Mouse (Mus musculus): Measurements from ENCODE around the gene Olfr533. TPM values are rescaled to one million over a fixed set of nuclear protein-coding genes. Genes with fewer than 3 reads are reported as not detected.

Olfr533 gene
- not detected in 2 replicates for polyA plus RNA-seq (2012; rRNA removed)

DNA sequence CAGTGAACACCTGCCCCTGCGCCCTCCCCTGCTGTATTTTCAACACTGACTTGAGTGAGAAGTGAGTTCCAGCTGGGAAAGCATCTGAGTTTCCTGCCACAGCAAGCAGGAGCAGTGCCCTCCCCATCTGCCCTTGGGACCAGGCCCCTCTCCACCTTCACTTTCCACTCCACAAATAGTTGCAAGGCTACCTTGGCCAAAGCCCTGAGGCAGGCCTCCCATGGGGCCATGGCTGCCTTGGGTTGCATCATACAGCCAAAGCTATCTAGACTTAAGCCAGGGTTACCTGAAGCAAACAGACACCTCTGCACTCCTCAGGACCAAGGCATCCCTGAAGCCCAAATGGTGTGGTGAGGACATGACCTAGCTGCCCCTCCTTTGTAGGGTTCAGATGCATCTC, at the start of gene Olfr533:
Olfr533 (plus strand) TSS at position 301 of the 400 bp plus-strand sequence.

DNA sequence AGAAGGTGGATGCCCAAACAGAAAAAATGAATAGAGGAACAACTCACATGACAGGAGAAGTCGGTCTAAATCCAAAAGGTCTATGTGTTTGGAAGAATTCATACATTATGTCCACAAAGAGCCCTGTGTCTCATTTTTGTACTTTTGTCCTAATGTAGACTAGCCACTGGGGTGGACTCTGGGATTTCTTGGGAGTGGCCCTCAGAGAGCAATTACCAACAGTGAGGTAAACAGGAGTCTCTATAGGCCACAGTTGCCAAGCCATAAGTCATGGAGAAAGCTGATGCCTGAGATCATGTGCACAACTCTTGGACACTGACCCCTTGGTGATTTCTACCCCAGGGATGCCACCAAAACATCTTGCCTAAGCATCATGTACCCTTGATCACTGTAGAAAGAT, 41.6 kb upstream of the Olfr533 start, which contains the start of gene Olfr532:
Olfr532 (minus strand) TSS at position 101 of the 400 bp plus-strand sequence.

DNA sequence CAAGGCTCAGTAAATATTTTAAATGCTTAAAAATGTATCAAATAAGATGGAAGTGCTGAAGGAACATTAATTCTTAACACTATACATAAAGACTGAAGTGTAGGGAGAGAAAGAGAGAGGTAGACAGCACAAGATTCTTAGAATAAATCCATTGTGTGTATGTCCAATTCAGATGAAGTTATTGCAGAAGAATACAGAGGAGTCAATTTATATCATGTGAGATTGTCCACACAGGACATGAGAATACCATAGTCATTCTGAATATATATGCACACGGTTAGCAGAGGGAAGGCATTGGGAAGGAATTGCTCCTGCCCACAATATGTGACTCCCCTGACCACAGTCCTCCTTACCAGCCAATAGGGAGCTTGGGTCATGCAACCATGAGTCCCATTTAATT, 20.7 kb downstream of the Olfr533 start, which contains the start of gene Olfr535:
Olfr535 (plus strand) TSS at position 301 of the 400 bp plus-strand sequence.

DNA sequence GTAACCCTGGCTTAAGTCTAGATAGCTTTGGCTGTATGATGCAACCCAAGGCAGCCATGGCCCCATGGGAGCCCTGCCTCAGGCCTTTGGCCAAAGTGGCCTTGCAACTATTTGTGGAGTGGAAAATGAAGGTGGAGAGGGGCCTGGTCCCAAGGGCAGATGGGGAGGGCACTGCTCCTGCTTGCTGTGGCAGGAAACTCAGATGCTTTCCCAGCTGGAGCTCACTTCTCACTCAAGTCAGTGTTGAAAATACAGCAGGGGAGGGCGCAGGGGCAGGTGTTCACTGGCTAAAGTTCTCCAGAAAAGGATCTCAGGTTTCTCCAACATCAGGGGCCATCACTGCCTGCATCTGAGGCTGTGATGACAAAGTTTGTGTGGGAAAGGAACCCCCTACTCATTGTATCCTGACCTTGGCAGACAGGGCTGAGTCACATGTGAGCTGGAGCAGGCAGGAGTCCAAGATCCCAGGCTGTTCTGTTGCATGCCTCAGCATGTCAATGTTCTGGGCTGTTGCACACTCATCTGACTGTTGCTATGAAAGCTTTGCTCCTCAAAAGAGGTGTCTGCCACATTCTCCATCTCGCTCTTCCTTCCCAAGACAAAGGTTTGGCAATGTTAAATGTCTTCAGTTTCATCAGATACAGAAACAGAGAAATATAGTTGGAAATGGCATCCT, 44.3 kb downstream of the Olfr533 start, which contains the start of gene Olfr536:
Olfr536 (minus strand) TSS at position 51 of the 676 bp plus-strand sequence.

Other genes starting within 250 kb of the Olfr533 start
- gene Cd163l1, start 245.1 kb upstream of the Olfr533 start, polyA plus RNA-seq (2012; rRNA removed): 0.94 and 1.0 TPM in 2 replicates
- gene 5830411N06Rik, start 216.1 kb upstream of the Olfr533 start, polyA plus RNA-seq (2012; rRNA removed): 0.06 TPM in 1 of 2 replicates, not detected in the other
- gene Olfr525, start 142.5 kb upstream of the Olfr533 start, polyA plus RNA-seq (2012; rRNA removed): not detected in 2 replicates
- gene Olfr527, start 129.4 kb upstream of the Olfr533 start, polyA plus RNA-seq (2012; rRNA removed): not detected in 2 replicates
- 0.17 TPM in 1 of 2 replicates, not detected in the other for gene Olfr60, start 101.7 kb upstream of the Olfr533 start, polyA plus RNA-seq (2012; rRNA removed)
- gene Olfr530, start 87.0 kb upstream of the Olfr533 start, polyA plus RNA-seq (2012; rRNA removed): not detected in 2 replicates
- gene Olfr531, start 60.5 kb upstream of the Olfr533 start, polyA plus RNA-seq (2012; rRNA removed): not detected in 2 replicates
- gene Olfr532, start 41.7 kb upstream of the Olfr533 start, polyA plus RNA-seq (2012; rRNA removed): not detected in 2 replicates
- not detected in 2 replicates for gene Olfr535, start 20.8 kb downstream of the Olfr533 start, polyA plus RNA-seq (2012; rRNA removed)
- not detected in 2 replicates for gene Olfr536, start 44.0 kb downstream of the Olfr533 start, polyA plus RNA-seq (2012; rRNA removed)
- gene Olfr538, start 104.5 kb downstream of the Olfr533 start, polyA plus RNA-seq (2012; rRNA removed): not detected in 2 replicates
- gene Olfr46, start 137.9 kb downstream of the Olfr533 start, polyA plus RNA-seq (2012; rRNA removed): not detected in 2 replicates
- gene Olfr61, start 165.6 kb downstream of the Olfr533 start, polyA plus RNA-seq (2012; rRNA removed): not detected in 2 replicates
- not detected in 2 replicates for gene Olfr53, start 183.1 kb downstream of the Olfr533 start, polyA plus RNA-seq (2012; rRNA removed)
- not detected in 2 replicates for gene Olfr539, start 196.6 kb downstream of the Olfr533 start, polyA plus RNA-seq (2012; rRNA removed)
- gene Olfr45, start 218.6 kb downstream of the Olfr533 start, polyA plus RNA-seq (2012; rRNA removed): not detected in 2 replicates
- gene Olfr541, start 233.9 kb downstream of the Olfr533 start, polyA plus RNA-seq (2012; rRNA removed): not detected in 2 replicates